Mouse (Mus musculus): ENCODE data around the gene Aldh1a1. TPM values are rescaled to one million over a fixed set of nuclear protein-coding genes. Genes with fewer than 3 reads are reported as not detected.

The Aldh1a1 gene
- total and polyA plus RNA-seq, 2 experiments from 2014 or later, result 2.7 to 5.3 TPM

- peak overlapping the region; percentile 17; the same call in 1 of the 2 replicates for H3K4me3 ChIP-seq (ENCODE audit: low read depth, low read length)
- ATAC-seq (ENCODE audit: insufficient read depth, low read depth) (peak; percentile 44), DNase-seq (ENCODE audit: low spot score) (no peak)
- WGBS, result 49% methylated on average over 3 of the region's 3 CpGs
- no peaks in the 10 kb centered on the region for H3K27me3 ChIP-seq (ENCODE audit: control insufficient read depth, insufficient read depth, low read length)
- H3K9ac ChIP-seq (replicated peaks; ENCODE audit: low read depth, low read length), result no peak overlapping the region; the same call in 1 of the 2 replicates
- H3K4me2 ChIP-seq (ENCODE audit: low read depth, low read length), result peak overlapping the region; percentile 43
- H3K4me1 ChIP-seq (ENCODE audit: control insufficient read depth, insufficient read depth), result no peaks in the 10 kb centered on the region
- TF ChIP-seq CTCF (IDR thresholded peaks at IDR 0.05; ENCODE audit: low read depth) (no peak), EP300 (IDR thresholded peaks at IDR 0.05; ENCODE audit: low read depth) (no peak)
- no peaks in the 10 kb centered on the region for H3K9me3 ChIP-seq (replicated peaks; ENCODE audit: control insufficient read depth, low read length)
- H3K27ac ChIP-seq (ENCODE audit: low read depth), result no peak overlapping the region; the same call in 1 of the 2 replicates
- H3K36me3 ChIP-seq (replicated peaks; ENCODE audit: control insufficient read depth, insufficient read depth, low read length), result no peaks in the 10 kb centered on the region
Observed at GRCm38 (mm10) chr19:20601739-20602138, 109.2 kb downstream of the Aldh1a1 start.

- DNase-seq (ENCODE audit: low spot score), result no peak
- no peak for ATAC-seq (ENCODE audit: insufficient read depth, low read depth)
Observed at GRCm38 (mm10) chr19:20603212-20603611, 110.7 kb downstream of the Aldh1a1 start.

GRCm38 (mm10) chr19:20603866-20604265, 111.4 kb downstream of the Aldh1a1 start:
- H3K9me3 ChIP-seq (replicated peaks; ENCODE audit: control insufficient read depth, low read length), result no peaks in the 10 kb centered on the region
- no peak overlapping the region for H3K9ac ChIP-seq (replicated peaks; ENCODE audit: low read depth, low read length)
- H3K27me3 ChIP-seq (ENCODE audit: control insufficient read depth, insufficient read depth, low read length), result no peaks in the 10 kb centered on the region
- no peak for ATAC-seq (ENCODE audit: insufficient read depth, low read depth)
- WGBS, result 94% methylated on average over 2 of the region's 2 CpGs
- DNase-seq (ENCODE audit: low spot score), result no peak
- no peak overlapping the region for H3K27ac ChIP-seq (ENCODE audit: low read depth)
- H3K4me2 ChIP-seq (ENCODE audit: low read depth, low read length), result no peak overlapping the region
- H3K4me3 ChIP-seq (ENCODE audit: low read depth, low read length), result no peak overlapping the region
- H3K4me1 ChIP-seq (ENCODE audit: control insufficient read depth, insufficient read depth), result no peaks in the 10 kb centered on the region
- H3K36me3 ChIP-seq (replicated peaks; ENCODE audit: control insufficient read depth, insufficient read depth, low read length), result no peaks in the 10 kb centered on the region
- TF ChIP-seq CTCF (IDR thresholded peaks at IDR 0.05; ENCODE audit: low read depth) (no peak), EP300 (IDR thresholded peaks at IDR 0.05; ENCODE audit: low read depth) (no peak)

More at GRCm38 (mm10) chr19:20603212-20603611, 110.7 kb downstream of the Aldh1a1 start:
- Histone ChIP-seq H3K9me3 (replicated peaks; ENCODE audit: control insufficient read depth, low read length) (no peaks in the 10 kb centered on the region), H3K36me3 (replicated peaks; ENCODE audit: control insufficient read depth, insufficient read depth, low read length) (no peaks in the 10 kb centered on the region), H3K4me1 (ENCODE audit: control insufficient read depth, insufficient read depth) (no peaks in the 10 kb centered on the region), H3K9ac (replicated peaks; ENCODE audit: low read depth, low read length) (no peak overlapping the region), H3K4me2 (ENCODE audit: low read depth, low read length) (no peak overlapping the region), H3K4me3 (ENCODE audit: low read depth, low read length) (no peak overlapping the region), H3K27me3 (ENCODE audit: control insufficient read depth, insufficient read depth, low read length) (no peaks in the 10 kb centered on the region), H3K27ac (ENCODE audit: low read depth) (no peak overlapping the region)
- WGBS, result 62% methylated on average over 1 of the region's 1 CpGs
- no peak for TF ChIP-seq CTCF (IDR thresholded peaks at IDR 0.05; ENCODE audit: low read depth)
- TF ChIP-seq EP300 (IDR thresholded peaks at IDR 0.05; ENCODE audit: low read depth), result no peak

- WGBS, result 34% methylated on average over 3 of the region's 3 CpGs
- Histone ChIP-seq H3K4me3 (ENCODE audit: low read depth, low read length) (no peak overlapping the region), H3K9ac (replicated peaks; ENCODE audit: low read depth, low read length) (no peak overlapping the region), H3K36me3 (replicated peaks; ENCODE audit: control insufficient read depth, insufficient read depth, low read length) (no peaks in the 10 kb centered on the region), H3K9me3 (replicated peaks; ENCODE audit: control insufficient read depth, low read length) (no peaks in the 10 kb centered on the region), H3K4me2 (ENCODE audit: low read depth, low read length) (no peak overlapping the region), H3K27me3 (ENCODE audit: control insufficient read depth, insufficient read depth, low read length) (no peaks in the 10 kb centered on the region), H3K4me1 (ENCODE audit: control insufficient read depth, insufficient read depth) (no peaks in the 10 kb centered on the region), H3K27ac (ENCODE audit: low read depth) (no peak overlapping the region)
- ATAC-seq (ENCODE audit: insufficient read depth, low read depth) (no peak), DNase-seq (ENCODE audit: low spot score) (no peak)
- TF ChIP-seq EP300 (IDR thresholded peaks at IDR 0.05; ENCODE audit: low read depth) (no peak), CTCF (IDR thresholded peaks at IDR 0.05; ENCODE audit: low read depth) (no peak)
Observed at GRCm38 (mm10) chr19:20614252-20614930, 121.9 kb downstream of the Aldh1a1 start.

GRCm38 (mm10) chr19:20622434-20622833, 129.9 kb downstream of the Aldh1a1 start:
- no peak overlapping the region for H3K27ac ChIP-seq (ENCODE audit: low read depth)
- TF ChIP-seq EP300 (IDR thresholded peaks at IDR 0.05; ENCODE audit: low read depth), result no peak
- no peak overlapping the region for H3K9ac ChIP-seq (replicated peaks; ENCODE audit: low read depth, low read length)
- no peaks in the 10 kb centered on the region for H3K4me1 ChIP-seq (ENCODE audit: control insufficient read depth, insufficient read depth)
- no peaks in the 10 kb centered on the region for H3K27me3 ChIP-seq (ENCODE audit: control insufficient read depth, insufficient read depth, low read length)
- H3K4me3 ChIP-seq (ENCODE audit: low read depth, low read length), result no peak overlapping the region
- no peak for ATAC-seq (ENCODE audit: insufficient read depth, low read depth)
- no peak overlapping the region for H3K4me2 ChIP-seq (ENCODE audit: low read depth, low read length)
- DNase-seq (ENCODE audit: low spot score), result no peak
- H3K36me3 ChIP-seq (replicated peaks; ENCODE audit: control insufficient read depth, insufficient read depth, low read length), result no peaks in the 10 kb centered on the region
- H3K9me3 ChIP-seq (replicated peaks; ENCODE audit: control insufficient read depth, low read length), result no peaks in the 10 kb centered on the region
- 75% methylated on average over 2 of the region's 2 CpGs for WGBS

- no peak overlapping the region for H3K4me2 ChIP-seq (ENCODE audit: low read depth, low read length)
- H3K27ac ChIP-seq (ENCODE audit: low read depth), result no peak overlapping the region
- H3K27me3 ChIP-seq (ENCODE audit: control insufficient read depth, insufficient read depth, low read length), result no peaks in the 10 kb centered on the region
- ATAC-seq (ENCODE audit: insufficient read depth, low read depth) (no peak), DNase-seq (ENCODE audit: low spot score) (no peak)
- 70% methylated on average over 10 of the region's 10 CpGs for WGBS
- no peaks in the 10 kb centered on the region for H3K9me3 ChIP-seq (replicated peaks; ENCODE audit: control insufficient read depth, low read length)
- H3K9ac ChIP-seq (replicated peaks; ENCODE audit: low read depth, low read length), result no peak overlapping the region
- H3K4me3 ChIP-seq (ENCODE audit: low read depth, low read length), result no peak overlapping the region
- no peaks in the 10 kb centered on the region for H3K4me1 ChIP-seq (ENCODE audit: control insufficient read depth, insufficient read depth)
- no peak for TF ChIP-seq EP300 (IDR thresholded peaks at IDR 0.05; ENCODE audit: low read depth)
- TF ChIP-seq CTCF (IDR thresholded peaks at IDR 0.05; ENCODE audit: low read depth), result no peak
- H3K36me3 ChIP-seq (replicated peaks; ENCODE audit: control insufficient read depth, insufficient read depth, low read length), result no peaks in the 10 kb centered on the region
Observed at GRCm38 (mm10) chr19:20623416-20623815, 130.9 kb downstream of the Aldh1a1 start.
